Mouse (Mus musculus) ES-E14 (cell line): ENCODE measurements around the gene Cox6b1.

Source experiments
- HCFC1 ChIP-seq: IDR thresholded peaks from 2 replicates; pipeline ENCODE4 v1.6.1; 2012; ENCODE audit warnings: low read length, inconsistent platforms, borderline replicate concordance; ENCODE audit not compliant: insufficient read depth
- MAFK ChIP-seq: IDR thresholded peaks from 2 replicates; pipeline ENCODE4 v1.6.1; 2014; ENCODE audit warnings: mild to moderate bottlenecking, low read depth, low read length, inconsistent platforms; ENCODE audit not compliant: insufficient read depth

DNA sequence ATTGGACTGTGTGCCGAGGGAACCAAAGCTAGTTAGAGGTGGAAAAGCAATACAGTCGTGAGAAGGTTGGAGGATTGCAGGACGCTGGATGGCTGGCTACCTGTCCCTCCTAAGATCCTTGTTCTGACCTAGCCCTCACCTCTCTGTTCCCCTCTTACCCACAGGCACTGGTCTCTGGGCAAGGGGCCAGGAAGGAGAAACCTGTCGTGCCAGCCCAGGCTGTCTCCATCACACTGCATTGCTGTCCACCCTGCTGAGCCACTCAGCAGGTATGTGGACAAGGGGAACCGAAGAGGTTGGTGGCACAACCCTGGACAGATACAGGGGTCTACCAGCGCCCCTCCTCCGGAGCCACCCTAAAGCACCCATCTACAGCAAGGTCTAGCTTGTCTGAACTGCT lies 25.3 kb downstream of the Cox6b1 start:
- TF ChIP-seq MAFK (no peak), HCFC1 (no peak)
